Mouse (Mus musculus): ENCODE results near the gene E2f2.
A peak's percentile ranks its signal among the peaks of the same experiment; 100 is the strongest.

- TF ChIP-seq POLR2A (IDR thresholded peaks at IDR 0.05; ENCODE audit: borderline replicate concordance, low read depth, low read length), result no peak
- TF ChIP-seq CTCF (IDR thresholded peaks at IDR 0.05; ENCODE audit: low read depth, low read length), result peak; percentile 80
Measured at GRCm38 (mm10) chr4:136199562-136200292, 27.5 kb downstream of the E2f2 start.
